Mouse (Mus musculus): ENCODE data around the gene Crim1. TPM values are rescaled to one million over a fixed set of nuclear protein-coding genes. Genes with fewer than 3 reads are reported as not detected.

The Crim1 gene
- polyA plus RNA-seq, 1 experiment: 1.7 TPM

DNA sequence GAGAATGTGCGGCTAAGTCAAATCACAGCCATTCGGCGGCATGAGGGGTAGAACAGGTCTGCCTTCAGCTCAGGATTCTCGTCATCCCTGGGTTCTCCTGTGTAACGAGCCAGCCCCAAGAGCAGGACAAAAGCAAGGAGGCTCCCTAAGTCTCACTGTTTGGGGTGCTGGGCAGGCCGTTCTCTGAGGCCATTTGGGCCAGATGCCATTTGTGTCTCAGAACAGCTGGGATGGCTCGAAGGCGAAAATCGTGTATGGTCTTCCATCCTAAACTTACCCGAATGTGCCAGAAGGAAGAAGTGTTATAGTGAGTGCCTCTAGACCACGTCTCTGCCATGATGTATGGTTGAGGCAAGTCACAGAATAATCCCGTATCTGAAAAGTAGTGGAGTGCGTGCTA lies 86.0 kb downstream of the Crim1 start:
- no peaks in the 10 kb centered on the region for H3K4me1 ChIP-seq (ENCODE audit: control insufficient read depth, insufficient read depth, low read length)
- 85% methylated on average over 13 of the region's 13 CpGs for WGBS
- TF ChIP-seq POLR2A (IDR thresholded peaks at IDR 0.05; ENCODE audit: borderline replicate concordance, control insufficient read depth, low read depth, low read length) (no peak), CTCF (IDR thresholded peaks at IDR 0.05; ENCODE audit: control insufficient read depth, insufficient read depth, low read length) (no peak)

DNA sequence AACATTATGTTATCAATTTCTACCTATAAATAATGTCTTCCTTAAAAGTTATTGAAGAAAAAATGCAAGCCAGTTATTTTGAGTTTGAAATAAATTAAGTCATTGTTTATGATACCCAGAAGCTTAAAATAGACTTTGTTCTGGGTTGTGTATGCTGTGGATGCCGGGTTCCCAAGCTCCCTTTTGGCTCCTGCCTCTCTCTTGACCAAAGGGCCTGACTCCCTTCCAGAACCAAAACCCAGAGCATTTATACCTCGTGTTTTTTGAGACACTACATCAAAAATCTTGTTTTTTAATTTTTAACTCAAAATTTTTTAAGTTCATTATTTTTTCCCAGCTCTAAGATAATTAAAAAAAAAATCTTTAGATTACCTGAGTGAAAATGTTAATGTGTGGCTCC lies 87.3 kb downstream of the Crim1 start:
- H3K27ac ChIP-seq (ENCODE audit: control insufficient read depth, insufficient read depth, low read depth, low read length, poor library complexity): no peak overlapping the region
- 69% methylated on average over 2 of the region's 2 CpGs for WGBS
- H3K4me1 ChIP-seq (ENCODE audit: control insufficient read depth, insufficient read depth, low read length): no peaks in the 10 kb centered on the region
- TF ChIP-seq POLR2A (IDR thresholded peaks at IDR 0.05; ENCODE audit: borderline replicate concordance, control insufficient read depth, low read depth, low read length): no peak
- TF ChIP-seq CTCF (IDR thresholded peaks at IDR 0.05; ENCODE audit: control insufficient read depth, insufficient read depth, low read length): no peak
- no peak overlapping the region for H3K4me3 ChIP-seq (replicated peaks; ENCODE audit: control insufficient read depth, low read depth, low read length)

More for the DNA sequence above, 86.0 kb downstream of the Crim1 start:
- H3K27ac ChIP-seq (ENCODE audit: control insufficient read depth, insufficient read depth, low read depth, low read length, poor library complexity): no peak overlapping the region
- no peak overlapping the region for H3K4me3 ChIP-seq (replicated peaks; ENCODE audit: control insufficient read depth, low read depth, low read length)

DNA sequence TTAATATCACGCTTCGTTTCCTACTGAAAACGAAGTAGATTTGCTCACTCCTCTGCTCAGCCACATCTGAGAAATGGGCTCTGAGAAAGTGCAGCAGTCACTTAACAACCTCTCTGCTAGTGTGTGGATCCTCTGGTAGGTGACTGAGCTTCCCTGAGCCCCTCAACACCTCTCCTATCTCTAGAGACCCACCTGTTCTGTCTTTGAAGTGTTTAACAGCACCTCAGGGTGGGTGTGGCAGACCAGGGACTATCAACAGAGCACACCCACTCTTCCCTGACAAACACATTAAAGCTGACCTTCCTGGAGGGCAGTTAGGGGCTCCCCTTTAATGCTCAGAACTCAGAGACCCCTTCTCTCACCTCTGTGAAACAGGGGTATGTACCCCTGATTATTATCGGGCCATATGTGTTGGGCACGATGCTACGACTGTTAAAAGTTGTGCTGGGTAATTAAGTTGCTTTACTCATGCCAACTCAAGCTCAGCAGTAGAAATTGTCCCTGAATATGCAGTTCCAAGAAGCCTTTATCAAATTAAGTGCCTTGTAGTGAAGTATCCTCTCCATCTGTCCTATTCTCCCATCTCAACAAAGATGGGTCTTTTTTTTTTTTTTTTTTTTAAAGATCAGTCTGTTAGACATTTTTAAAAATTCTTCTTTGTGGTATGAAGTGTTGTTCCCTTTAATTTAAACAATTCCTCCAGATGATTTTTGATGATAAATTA lies 90.3 kb downstream of the Crim1 start:
- no peak overlapping the region for H3K27ac ChIP-seq (ENCODE audit: control insufficient read depth, insufficient read depth, low read depth, low read length, poor library complexity)

DNA sequence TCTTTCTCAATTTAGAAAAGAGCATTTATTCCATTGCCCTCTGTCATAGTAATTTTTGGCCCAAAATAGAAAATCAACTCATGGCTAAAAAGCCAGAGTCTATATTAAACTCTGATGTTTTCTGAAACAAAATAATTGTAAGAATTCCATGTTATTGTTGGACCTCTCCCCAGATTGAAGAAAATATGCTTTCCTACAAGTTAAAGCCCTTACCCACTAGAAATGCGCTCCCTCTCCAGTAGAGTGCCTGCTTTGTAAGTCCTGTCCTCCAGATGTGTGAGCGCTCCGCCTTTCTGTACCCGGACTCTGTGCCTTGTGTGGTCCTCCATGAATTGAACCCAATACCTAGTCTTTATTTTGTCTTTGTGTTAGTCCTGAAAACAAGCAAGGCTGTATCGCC lies 91.0 kb downstream of the Crim1 start:
- TF ChIP-seq CTCF (IDR thresholded peaks at IDR 0.05; ENCODE audit: control insufficient read depth, insufficient read depth, low read length): no peak
- no peak for TF ChIP-seq POLR2A (IDR thresholded peaks at IDR 0.05; ENCODE audit: borderline replicate concordance, control insufficient read depth, low read depth, low read length)
- no peaks in the 10 kb centered on the region for H3K4me1 ChIP-seq (ENCODE audit: control insufficient read depth, insufficient read depth, low read length)
- no peak overlapping the region for H3K4me3 ChIP-seq (replicated peaks; ENCODE audit: control insufficient read depth, low read depth, low read length)
- H3K27ac ChIP-seq (ENCODE audit: control insufficient read depth, insufficient read depth, low read depth, low read length, poor library complexity): no peak overlapping the region
- 91% methylated on average over 5 of the region's 5 CpGs for WGBS

More for the DNA sequence above, 90.3 kb downstream of the Crim1 start:
- 93% methylated on average over 6 of the region's 6 CpGs for WGBS
- TF ChIP-seq CTCF (IDR thresholded peaks at IDR 0.05; ENCODE audit: control insufficient read depth, insufficient read depth, low read length): no peak
- no peak for TF ChIP-seq POLR2A (IDR thresholded peaks at IDR 0.05; ENCODE audit: borderline replicate concordance, control insufficient read depth, low read depth, low read length)
- H3K4me3 ChIP-seq (replicated peaks; ENCODE audit: control insufficient read depth, low read depth, low read length): no peak overlapping the region
- H3K4me1 ChIP-seq (ENCODE audit: control insufficient read depth, insufficient read depth, low read length): no peaks in the 10 kb centered on the region

DNA sequence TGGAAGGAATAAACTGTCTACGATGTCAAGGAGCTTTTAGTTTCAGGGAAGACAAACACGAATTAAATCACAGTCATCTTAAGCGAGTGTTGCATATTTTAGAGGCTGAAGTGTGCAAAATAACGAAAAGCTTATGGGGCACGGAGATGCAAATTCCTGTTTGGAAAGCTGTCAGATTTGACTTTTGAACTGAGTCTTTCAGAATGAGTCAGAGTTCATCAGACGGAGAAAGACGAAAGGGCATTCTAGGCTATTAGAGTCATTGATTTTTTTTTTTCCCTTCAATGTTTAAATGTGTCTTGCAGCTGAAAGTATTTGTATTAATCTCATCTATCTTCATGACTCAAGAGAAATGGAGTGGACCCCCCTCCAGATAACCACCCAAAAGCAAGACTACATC lies 92.3 kb downstream of the Crim1 start:
- TF ChIP-seq CTCF (IDR thresholded peaks at IDR 0.05; ENCODE audit: control insufficient read depth, insufficient read depth, low read length): no peak
- TF ChIP-seq POLR2A (IDR thresholded peaks at IDR 0.05; ENCODE audit: borderline replicate concordance, control insufficient read depth, low read depth, low read length): no peak
- H3K27ac ChIP-seq (ENCODE audit: control insufficient read depth, insufficient read depth, low read depth, low read length, poor library complexity): no peak overlapping the region
- 84% methylated on average over 7 of the region's 7 CpGs for WGBS
- H3K4me3 ChIP-seq (replicated peaks; ENCODE audit: control insufficient read depth, low read depth, low read length): no peak overlapping the region
- H3K4me1 ChIP-seq (ENCODE audit: control insufficient read depth, insufficient read depth, low read length): no peaks in the 10 kb centered on the region

DNA sequence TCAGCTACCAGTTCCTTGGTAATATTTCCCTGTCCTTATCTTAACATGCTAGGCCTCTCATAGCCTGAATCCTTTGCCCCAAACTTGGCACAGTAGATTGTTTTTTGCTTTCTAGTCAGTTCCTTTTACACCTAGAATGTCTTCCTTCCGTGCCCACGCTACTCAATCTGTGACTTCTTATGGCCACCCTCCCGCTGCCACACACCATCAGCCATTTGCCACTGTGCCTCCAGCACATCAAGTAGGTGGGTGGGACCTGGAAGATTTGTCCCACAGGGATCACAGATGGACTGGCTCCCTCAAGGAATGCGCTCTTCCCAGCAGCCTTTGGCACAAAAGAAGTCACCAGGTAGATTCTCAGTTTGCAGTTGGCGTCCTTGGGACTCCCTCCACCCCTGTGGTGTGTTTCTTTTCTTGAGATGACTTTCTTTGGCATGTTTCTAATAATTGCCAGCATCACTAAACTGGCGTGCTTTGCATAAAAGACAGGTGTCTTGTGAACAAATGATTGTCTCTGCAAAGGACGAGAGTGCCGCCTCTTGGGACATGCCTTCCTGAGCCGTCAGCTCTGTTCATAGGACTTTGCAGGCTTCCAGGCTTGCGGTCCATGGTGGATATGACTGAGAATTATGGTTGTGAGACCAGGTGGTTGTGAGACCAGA lies 92.9 kb downstream of the Crim1 start:
- no peak for TF ChIP-seq POLR2A (IDR thresholded peaks at IDR 0.05; ENCODE audit: borderline replicate concordance, control insufficient read depth, low read depth, low read length)
- no peak for TF ChIP-seq CTCF (IDR thresholded peaks at IDR 0.05; ENCODE audit: control insufficient read depth, insufficient read depth, low read length)
- 83% methylated on average over 10 of the region's 10 CpGs for WGBS
- no peak overlapping the region for H3K4me3 ChIP-seq (replicated peaks; ENCODE audit: control insufficient read depth, low read depth, low read length)
- no peaks in the 10 kb centered on the region for H3K4me1 ChIP-seq (ENCODE audit: control insufficient read depth, insufficient read depth, low read length)
- H3K27ac ChIP-seq (ENCODE audit: control insufficient read depth, insufficient read depth, low read depth, low read length, poor library complexity): no peak overlapping the region

DNA sequence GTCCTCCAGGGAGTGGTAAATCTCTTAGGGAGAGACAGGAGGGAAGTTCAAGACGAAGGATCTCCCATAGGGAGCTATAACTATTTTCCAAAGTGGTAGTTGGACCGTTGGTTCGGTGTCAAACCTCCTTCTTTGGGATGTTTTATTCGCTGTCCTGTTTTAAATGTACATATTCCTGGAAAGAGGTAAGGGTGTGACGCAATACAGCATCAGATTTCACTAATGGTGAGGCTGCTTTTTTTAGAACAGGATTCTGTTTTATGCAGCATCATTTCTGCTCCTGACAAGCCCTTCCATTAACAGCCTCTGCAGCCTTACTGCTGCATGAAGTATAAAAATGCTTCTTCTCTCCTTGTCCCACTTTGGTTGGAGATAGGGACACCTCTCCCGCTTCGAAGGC lies 95.9 kb downstream of the Crim1 start:
- no peak overlapping the region for H3K4me3 ChIP-seq (replicated peaks; ENCODE audit: control insufficient read depth, low read depth, low read length)
- H3K4me1 ChIP-seq (ENCODE audit: control insufficient read depth, insufficient read depth, low read length): no peaks in the 10 kb centered on the region
- no peak for TF ChIP-seq CTCF (IDR thresholded peaks at IDR 0.05; ENCODE audit: control insufficient read depth, insufficient read depth, low read length)
- TF ChIP-seq POLR2A (IDR thresholded peaks at IDR 0.05; ENCODE audit: borderline replicate concordance, control insufficient read depth, low read depth, low read length): no peak
- 82% methylated on average over 7 of the region's 7 CpGs for WGBS
- H3K27ac ChIP-seq (ENCODE audit: control insufficient read depth, insufficient read depth, low read depth, low read length, poor library complexity): no peak overlapping the region

DNA sequence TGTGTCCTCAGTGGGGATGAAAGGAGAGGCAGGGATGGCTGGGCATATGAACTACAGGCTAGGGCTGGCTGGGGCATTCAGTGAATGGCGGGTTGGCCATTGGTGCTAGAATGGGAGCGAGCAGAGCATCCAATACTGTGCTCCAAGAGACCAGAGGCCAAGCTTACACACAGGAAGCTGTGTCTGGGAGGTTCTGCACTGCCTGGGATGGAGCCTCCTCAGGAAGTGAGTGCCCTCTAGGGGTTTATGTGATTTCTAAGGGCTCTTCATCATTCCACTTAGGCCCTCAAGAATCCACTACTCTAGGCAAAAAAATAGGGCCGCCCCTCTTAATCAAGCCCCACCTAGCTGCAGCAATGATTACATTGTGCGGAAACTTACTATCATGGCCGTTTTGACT lies 98.1 kb downstream of the Crim1 start:
- Histone ChIP-seq H3K27ac (ENCODE audit: control insufficient read depth, insufficient read depth, low read depth, low read length, poor library complexity) (no peak overlapping the region), H3K4me1 (ENCODE audit: control insufficient read depth, insufficient read depth, low read length) (no peaks in the 10 kb centered on the region), H3K4me3 (replicated peaks; ENCODE audit: control insufficient read depth, low read depth, low read length) (no peak overlapping the region)
- TF ChIP-seq POLR2A (IDR thresholded peaks at IDR 0.05; ENCODE audit: borderline replicate concordance, control insufficient read depth, low read depth, low read length) (no peak), CTCF (IDR thresholded peaks at IDR 0.05; ENCODE audit: control insufficient read depth, insufficient read depth, low read length) (no peak)
- 75% methylated on average over 5 of the region's 5 CpGs for WGBS
